Mouse (Mus musculus): ENCODE measurements at regions not wholly inside any gene's neighbourhood (a gene's known extent, or its start where the extent isn't known, plus 50 kb on each side); places are given as distances from the start of the nearest gene placed in this dataset.
A peak's percentile ranks its signal among the peaks of the same experiment; 100 is the strongest.

DNA sequence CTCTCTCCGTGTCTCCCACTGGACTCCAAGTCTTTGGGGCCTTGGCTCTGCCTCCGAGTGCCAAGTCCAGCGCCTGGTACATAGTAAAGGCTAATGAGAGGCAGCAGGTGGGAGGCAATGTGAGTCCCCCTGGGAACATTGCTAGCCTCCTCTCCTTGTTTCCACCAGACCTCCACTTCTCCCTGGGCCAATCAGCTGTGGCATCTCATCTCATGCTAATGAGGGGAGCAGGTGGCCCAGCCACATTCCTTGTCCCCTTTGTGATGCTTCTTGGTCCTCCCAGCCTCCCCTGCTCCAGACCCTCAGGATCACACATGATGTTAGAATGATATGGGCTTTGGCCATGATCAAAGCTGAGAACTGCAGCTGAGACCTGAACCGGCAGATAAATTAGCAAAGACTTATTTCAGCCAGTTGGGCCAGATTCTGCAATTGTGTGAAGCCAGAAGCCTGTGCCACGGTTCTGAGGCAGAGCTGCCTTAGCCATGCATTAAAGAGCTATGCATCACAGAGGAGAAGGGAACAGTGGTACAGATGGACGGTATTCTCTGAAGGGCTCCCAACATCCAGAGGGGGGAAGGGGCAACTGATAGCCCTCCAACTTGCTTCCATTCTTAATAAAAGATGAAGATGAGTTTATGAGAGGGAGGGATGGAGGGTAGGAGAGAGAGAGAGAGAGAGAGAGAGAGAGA is 208.0 kb upstream of the Id2 start:
- H3K9ac ChIP-seq: no peak overlapping the region
- WGBS: 63% methylated on average over 6 of the region's 6 CpGs
- no peak overlapping the region for H3K4me3 ChIP-seq (replicated peaks)
- H3K9me3 ChIP-seq (replicated peaks): no peaks in the 10 kb centered on the region
- H3K27ac ChIP-seq: no peak overlapping the region
- no peaks in the 10 kb centered on the region for H3K27me3 ChIP-seq
- no peaks in the 10 kb centered on the region for H3K36me3 ChIP-seq
- no peak for ATAC-seq (replicated peaks; ENCODE audit: low FRiP score)
- peaks cover 42% of the 10 kb centered on the region for H3K4me1 ChIP-seq
- no peak overlapping the region for H3K4me2 ChIP-seq

DNA sequence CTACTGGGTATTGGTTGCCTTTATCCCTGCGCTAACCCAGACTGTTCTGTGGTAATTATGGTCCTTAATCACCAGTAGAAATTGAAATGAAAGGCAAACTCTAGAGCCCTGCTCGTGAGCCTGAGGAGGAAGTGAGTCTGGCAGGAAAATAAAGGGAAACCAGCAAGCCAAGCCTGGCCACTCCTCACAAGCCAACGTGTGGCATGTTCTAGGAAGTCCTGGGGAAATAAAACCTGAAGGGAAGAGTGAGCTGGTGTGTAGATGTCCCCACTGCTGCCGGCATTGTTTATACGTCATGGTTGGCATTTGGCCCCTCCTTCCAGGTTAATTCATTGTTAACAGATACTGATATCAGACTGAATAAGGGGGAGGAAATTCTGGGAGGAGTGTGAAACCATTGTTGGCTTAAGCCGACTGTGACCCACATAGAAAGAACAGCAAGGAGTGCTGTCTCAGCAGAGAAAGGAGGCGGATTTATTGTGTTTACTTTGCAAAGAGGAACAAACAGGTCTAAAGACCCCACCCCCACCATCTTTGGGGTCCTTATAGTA is 206.6 kb upstream of the Id2 start:
- no peaks in the 10 kb centered on the region for H3K9me3 ChIP-seq (replicated peaks)
- H3K9ac ChIP-seq: no peak overlapping the region
- no peak overlapping the region for H3K27ac ChIP-seq
- H3K4me3 ChIP-seq (replicated peaks): no peak overlapping the region
- no peaks in the 10 kb centered on the region for H3K27me3 ChIP-seq
- 27% methylated on average over 7 of the region's 7 CpGs for WGBS
- H3K4me1 ChIP-seq: peaks cover 50% of the 10 kb centered on the region
- H3K36me3 ChIP-seq: no peaks in the 10 kb centered on the region
- H3K4me2 ChIP-seq: no peak overlapping the region
- no peak for ATAC-seq (replicated peaks; ENCODE audit: low FRiP score)

DNA sequence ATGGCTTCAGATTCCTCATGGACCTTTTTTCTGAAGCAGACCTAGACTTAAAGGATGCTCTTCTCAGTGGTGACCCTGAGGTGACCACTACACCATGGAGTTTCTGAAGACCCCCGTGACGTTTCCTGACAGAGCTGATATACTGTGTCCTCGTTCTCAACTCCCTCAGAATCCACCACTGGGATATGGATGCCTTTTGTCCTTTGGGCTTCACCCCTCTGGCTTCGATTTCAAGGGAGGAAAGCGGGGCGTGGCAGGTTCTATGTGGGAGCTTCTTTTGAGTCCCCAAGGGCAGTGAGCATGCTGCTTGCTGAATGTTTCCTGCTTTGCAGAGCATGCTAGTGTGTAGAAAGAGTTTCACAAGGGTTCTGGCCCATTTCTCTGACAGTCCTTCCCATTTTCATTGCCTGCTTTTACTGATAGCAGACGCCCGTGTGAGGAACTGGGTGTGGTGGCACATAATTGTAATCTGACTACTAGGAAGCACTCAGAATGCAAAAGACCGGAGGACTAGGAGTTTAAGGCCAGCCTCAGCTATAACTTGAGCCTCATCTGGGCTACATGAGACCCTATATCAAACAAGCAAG is 204.0 kb upstream of the Id2 start:
- Histone ChIP-seq H3K9me3 (replicated peaks) (no peaks in the 10 kb centered on the region), H3K4me2 (no peak overlapping the region), H3K27me3 (no peaks in the 10 kb centered on the region), H3K27ac (peak overlapping the region; percentile 68), H3K4me1 (peaks cover 49% of the 10 kb centered on the region), H3K9ac (no peak overlapping the region), H3K4me3 (replicated peaks) (no peak overlapping the region), H3K36me3 (no peaks in the 10 kb centered on the region)
- WGBS: 26% methylated on average over 9 of the region's 9 CpGs
- peak; percentile 52 for ATAC-seq (replicated peaks; ENCODE audit: low FRiP score)

DNA sequence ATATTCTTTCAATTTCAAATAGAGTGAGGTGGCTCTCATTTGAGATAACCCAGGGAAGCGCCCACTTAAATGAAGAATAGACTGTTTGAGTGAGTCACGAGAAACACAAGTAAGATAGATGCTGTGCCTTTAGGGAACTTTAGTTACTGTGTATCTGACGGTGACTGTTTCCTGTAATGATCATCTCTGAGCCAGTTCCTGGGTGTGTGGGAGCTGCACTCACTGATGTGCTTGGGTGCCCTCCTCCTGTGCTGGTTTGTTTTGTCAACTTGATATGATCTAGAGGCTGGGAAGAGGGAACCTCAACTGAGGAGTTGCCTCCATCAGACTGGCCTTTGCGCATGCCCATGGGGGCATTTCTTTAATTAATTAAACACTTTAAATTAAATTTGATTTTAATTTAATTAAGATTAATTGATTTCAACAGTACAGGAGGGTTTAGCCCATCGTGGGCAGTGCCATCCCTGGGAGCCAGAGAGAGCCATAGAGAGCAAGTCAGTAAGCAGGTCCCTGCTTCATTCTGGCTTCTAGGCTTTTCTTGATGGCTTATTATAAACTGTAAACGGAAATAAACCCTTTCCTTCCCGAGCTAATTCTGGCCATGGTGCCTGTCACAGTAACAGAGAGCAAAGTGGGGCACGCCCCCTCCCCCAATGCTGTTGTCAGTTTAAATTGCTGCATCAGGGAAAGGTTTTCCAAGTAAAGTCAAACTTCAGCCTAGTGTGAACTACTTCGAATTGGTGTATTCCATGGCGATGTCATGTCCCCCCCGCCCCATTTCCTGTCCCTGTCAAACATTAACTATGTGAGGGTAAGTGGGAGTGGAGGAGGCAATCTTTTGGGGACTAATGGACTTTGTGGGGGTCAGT is 202.9 kb upstream of the Id2 start:
- H3K9me3 ChIP-seq (replicated peaks): no peaks in the 10 kb centered on the region
- H3K27me3 ChIP-seq: no peaks in the 10 kb centered on the region
- WGBS: 26% methylated on average over 11 of the region's 11 CpGs
- peak overlapping the region; percentile 68 for H3K27ac ChIP-seq
- no peak overlapping the region for H3K4me3 ChIP-seq (replicated peaks)
- H3K4me2 ChIP-seq: no peak overlapping the region
- H3K36me3 ChIP-seq: no peaks in the 10 kb centered on the region
- peak; percentile 81 for ATAC-seq (replicated peaks; ENCODE audit: low FRiP score)
- peaks cover 45% of the 10 kb centered on the region for H3K4me1 ChIP-seq
- H3K9ac ChIP-seq: no peak overlapping the region

DNA sequence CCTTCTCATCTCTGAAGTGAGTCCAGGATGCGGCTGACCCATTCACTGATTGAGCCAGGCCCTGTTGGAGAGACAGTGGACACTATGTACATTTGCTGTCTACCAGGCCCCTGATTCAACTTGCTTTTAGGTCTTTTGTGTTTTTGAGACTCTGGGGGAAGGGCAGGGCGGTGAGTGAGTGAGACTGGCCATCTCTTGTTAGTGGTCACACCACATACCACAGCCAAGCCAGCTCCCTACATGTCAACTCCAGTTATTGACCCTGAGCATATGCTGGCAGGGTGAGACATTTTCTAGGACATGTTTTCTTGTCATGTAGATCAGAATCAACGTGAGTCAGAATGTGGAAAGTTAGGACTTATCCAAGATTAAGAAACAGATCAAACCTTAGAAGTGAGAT is 201.8 kb upstream of the Id2 start:
- Histone ChIP-seq H3K9me3 (replicated peaks) (no peaks in the 10 kb centered on the region), H3K9ac (no peak overlapping the region), H3K4me1 (peaks cover 44% of the 10 kb centered on the region), H3K36me3 (no peaks in the 10 kb centered on the region), H3K4me3 (replicated peaks) (no peak overlapping the region), H3K4me2 (no peak overlapping the region), H3K27me3 (no peaks in the 10 kb centered on the region), H3K27ac (no peak overlapping the region)
- ATAC-seq (replicated peaks; ENCODE audit: low FRiP score): no peak
- 88% methylated on average over 3 of the region's 3 CpGs for whole genome bisulfite sequencing

DNA sequence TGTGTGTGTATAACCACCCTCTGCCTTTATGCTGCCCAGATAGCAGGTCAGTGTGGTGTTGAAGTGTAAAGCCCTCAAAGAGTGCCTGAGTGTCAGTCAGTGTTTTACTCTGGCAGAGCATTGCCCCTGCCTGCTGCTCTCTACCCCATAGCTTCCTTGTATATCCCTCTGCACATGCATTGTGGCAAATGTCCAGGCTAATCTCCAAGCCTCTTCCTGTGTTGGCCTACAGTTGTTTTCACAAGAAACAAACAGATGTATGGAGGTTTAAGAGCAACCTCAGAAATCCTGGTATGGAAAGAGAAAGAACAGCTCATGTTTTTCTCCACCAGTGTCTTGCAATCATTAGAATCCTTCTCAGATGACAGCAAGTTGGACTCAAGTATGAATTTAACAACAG is 201.0 kb upstream of the Id2 start:
- ATAC-seq (replicated peaks; ENCODE audit: low FRiP score): no peak

DNA sequence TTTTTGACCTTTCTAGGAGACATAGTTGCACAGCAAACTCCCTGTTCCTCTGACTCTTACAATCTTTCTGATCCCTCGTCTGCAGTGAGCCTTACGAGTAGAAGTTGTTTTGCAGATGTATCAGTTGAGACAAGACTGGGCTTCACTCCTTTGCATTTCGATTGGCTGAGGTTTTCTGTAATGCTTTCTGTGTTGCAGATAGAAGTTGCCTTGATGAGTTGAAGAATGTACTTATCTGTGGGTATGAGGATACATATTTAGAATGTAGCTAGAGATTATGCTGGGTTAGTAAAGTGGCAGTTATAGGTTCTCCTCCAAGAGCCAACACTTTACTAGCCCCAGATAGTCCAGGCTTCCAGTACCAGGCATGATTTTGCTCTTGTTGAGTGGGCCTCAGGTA is 199.7 kb upstream of the Id2 start:
- Histone ChIP-seq H3K27me3 (no peaks in the 10 kb centered on the region), H3K36me3 (no peaks in the 10 kb centered on the region), H3K4me2 (no peak overlapping the region), H3K9me3 (replicated peaks) (no peaks in the 10 kb centered on the region), H3K4me3 (replicated peaks) (no peak overlapping the region), H3K9ac (no peak overlapping the region), H3K27ac (no peak overlapping the region), H3K4me1 (peaks cover 40% of the 10 kb centered on the region)
- ATAC-seq (replicated peaks; ENCODE audit: low FRiP score): no peak
- WGBS: 94% methylated on average over 3 of the region's 3 CpGs

More for the DNA sequence above, 201.0 kb upstream of the Id2 start:
- Histone ChIP-seq H3K27me3 (no peaks in the 10 kb centered on the region), H3K4me3 (replicated peaks) (no peak overlapping the region), H3K9ac (no peak overlapping the region), H3K4me2 (no peak overlapping the region), H3K27ac (no peak overlapping the region), H3K36me3 (no peaks in the 10 kb centered on the region), H3K9me3 (replicated peaks) (no peaks in the 10 kb centered on the region), H3K4me1 (peaks cover 40% of the 10 kb centered on the region)

DNA sequence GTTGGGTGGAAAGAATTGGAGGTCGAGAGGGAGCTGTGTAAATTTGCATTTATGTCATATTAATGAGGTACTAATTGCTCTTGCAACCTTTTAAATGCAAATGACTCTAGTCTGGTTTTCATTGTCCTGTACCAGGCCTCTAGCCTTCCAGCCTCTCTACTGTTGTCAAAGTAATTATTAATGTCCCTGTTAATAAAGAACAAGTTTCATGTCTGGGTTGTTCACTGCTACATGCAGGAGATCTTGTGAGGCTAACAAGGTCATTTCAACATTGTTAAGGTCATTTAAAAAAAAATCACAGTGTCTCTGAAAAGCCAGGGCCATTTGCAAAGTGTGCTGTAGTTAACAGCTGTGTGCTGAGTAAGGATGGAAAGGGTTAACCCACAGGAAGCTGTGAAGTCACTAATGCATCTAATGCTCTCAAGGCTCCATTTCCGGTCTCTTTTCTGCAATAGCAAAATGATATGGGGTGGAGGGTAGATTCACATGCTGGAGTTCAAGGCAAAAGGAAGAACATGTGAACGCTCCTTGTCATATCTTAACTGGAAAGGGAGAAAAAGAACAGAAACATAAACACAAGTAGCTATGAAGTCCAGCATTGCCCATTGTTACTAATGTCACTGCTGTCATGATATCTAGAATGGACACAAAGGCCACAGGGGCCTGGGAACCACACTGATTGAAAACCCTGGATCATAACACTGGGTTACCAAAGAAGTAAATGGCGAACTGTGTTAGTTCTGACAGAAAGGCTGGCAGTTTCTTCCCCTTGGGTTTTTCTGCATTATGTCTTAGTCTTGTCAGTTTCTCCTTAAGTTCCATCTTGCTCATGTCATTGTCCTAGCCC is 197.5 kb upstream of the Id2 start:
- no peak overlapping the region for H3K4me3 ChIP-seq (replicated peaks)
- H3K4me2 ChIP-seq: no peak overlapping the region
- no peak overlapping the region for H3K9ac ChIP-seq
- no peak for ATAC-seq (replicated peaks; ENCODE audit: low FRiP score)
- peak overlapping the region; percentile 55; the same call in 1 of the 2 replicates for H3K27ac ChIP-seq
- no peaks in the 10 kb centered on the region for H3K9me3 ChIP-seq (replicated peaks)
- no peaks in the 10 kb centered on the region for H3K36me3 ChIP-seq
- H3K4me1 ChIP-seq: peaks cover 18% of the 10 kb centered on the region
- 50% methylated on average over 4 of the region's 4 CpGs for WGBS
- H3K27me3 ChIP-seq: no peaks in the 10 kb centered on the region

DNA sequence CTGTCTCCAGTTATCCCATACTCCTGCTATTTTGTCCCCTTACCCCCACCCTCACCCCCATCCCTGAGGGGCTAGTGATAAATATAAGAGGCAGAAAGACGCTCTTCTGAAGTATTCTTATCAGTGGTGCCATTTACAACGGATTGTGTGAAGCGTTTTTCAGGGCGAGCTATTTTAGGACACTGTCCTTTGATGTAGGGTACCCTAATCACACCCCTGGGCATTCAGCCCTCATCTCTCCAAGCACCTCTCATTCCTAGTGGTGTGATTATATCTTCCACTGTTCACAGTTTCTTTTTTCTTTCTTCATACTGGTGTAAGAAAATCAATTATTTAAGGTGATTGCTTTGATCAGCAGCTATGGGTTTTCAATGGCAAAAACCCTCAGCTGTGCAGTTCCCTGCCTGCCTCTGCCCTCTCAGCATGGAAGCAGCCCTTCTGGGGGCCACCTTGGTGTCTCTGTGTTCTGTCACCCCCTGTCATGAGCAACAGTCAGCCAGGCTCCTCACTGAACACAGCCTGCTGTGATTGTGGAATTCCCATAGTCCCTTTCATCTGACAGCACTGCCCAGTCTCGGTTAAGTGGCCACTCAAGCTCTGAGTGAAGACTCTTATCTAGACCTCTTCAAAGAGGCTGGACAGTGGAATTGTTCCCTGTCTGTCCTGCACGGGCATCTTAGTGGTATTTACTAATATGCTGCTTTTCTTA is 196.7 kb upstream of the Id2 start:
- Histone ChIP-seq H3K36me3 (no peaks in the 10 kb centered on the region), H3K9me3 (replicated peaks) (no peaks in the 10 kb centered on the region), H3K4me1 (peaks cover 16% of the 10 kb centered on the region), H3K27ac (peak overlapping the region; percentile 55; the same call in 1 of the 2 replicates), H3K27me3 (no peaks in the 10 kb centered on the region), H3K9ac (no peak overlapping the region), H3K4me3 (replicated peaks) (no peak overlapping the region), H3K4me2 (no peak overlapping the region)
- ATAC-seq (replicated peaks; ENCODE audit: low FRiP score): no peak
- WGBS: 43% methylated on average over 6 of the region's 6 CpGs

DNA sequence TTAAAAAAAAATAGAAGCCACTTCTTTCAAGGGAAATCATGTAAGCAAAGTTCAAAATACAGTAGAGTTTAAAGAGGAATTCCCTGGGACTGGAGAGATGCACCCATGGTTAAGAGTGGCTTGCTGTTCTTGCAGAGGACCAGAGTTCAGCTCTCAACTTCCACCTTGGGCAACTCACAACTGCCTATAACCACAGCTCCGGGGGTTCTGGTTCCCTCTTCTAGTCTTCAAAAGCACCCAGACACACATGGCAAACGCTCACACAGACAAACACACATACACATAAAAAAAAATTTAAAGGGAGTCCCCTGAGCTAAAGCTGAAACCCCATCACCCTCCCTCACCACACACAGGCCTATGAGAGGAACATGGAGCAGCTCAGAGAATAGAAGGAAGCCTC is 192.4 kb upstream of the Id2 start:
- Histone ChIP-seq H3K4me1 (peaks cover 8% of the 10 kb centered on the region), H3K27ac (no peak overlapping the region), H3K4me3 (replicated peaks) (no peak overlapping the region), H3K27me3 (no peaks in the 10 kb centered on the region), H3K9me3 (replicated peaks) (no peaks in the 10 kb centered on the region), H3K9ac (no peak overlapping the region), H3K4me2 (no peak overlapping the region), H3K36me3 (no peaks in the 10 kb centered on the region)
- ATAC-seq (replicated peaks; ENCODE audit: low FRiP score): no peak
- 78% methylated on average over 2 of the region's 2 CpGs for WGBS

DNA sequence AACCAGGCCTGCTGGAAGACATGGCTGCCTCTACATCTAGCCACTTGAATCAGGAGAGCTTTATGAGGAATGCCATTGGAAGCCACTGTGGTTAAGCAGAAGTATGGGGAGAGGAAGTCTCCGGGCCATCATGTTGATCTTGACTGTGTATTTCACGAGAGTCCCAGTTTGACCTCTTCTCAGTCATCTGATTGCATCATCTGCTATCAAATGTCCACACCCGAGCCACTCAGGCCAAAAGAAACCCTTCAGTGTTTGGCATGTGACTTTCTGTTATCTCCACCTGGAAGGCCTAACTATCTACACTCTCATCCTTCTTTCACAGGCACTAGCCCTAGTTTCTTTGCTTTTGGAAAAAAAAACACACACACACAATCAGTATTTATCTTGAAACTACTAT is 186.9 kb upstream of the Id2 start:
- Histone ChIP-seq H3K9ac (no peak overlapping the region), H3K27me3 (no peaks in the 10 kb centered on the region), H3K4me1 (peaks cover 12% of the 10 kb centered on the region), H3K4me2 (no peak overlapping the region), H3K36me3 (no peaks in the 10 kb centered on the region), H3K27ac (no peak overlapping the region), H3K4me3 (replicated peaks) (no peak overlapping the region), H3K9me3 (replicated peaks) (no peaks in the 10 kb centered on the region)
- WGBS: 57% methylated on average over 3 of the region's 3 CpGs
- no peak for ATAC-seq (replicated peaks; ENCODE audit: low FRiP score)
